Mouse (Mus musculus) MEL (cell line): ENCODE data around the gene Hsph1.

Experiments
- CTCF ChIP-seq, 3 experiments: IDR thresholded peaks in 2 of 3; conservative IDR thresholded peaks in 1 of 3; 2 replicates each; pipeline ENCODE4 v1.5.1; 2011 to 2012; ENCODE audit warnings: low read length in 3 of 3, low read depth in 2 of 3, mild to moderate bottlenecking in 2 of 3, improper control_type of control experiment in 1 of 3, inconsistent platforms in 1 of 3, mixed read lengths in 1 of 3, moderate library complexity in 1 of 3; ENCODE audit not compliant: control insufficient read depth in 1 of 3, insufficient read depth in 1 of 3, poor library complexity in 1 of 3, severe bottlenecking in 1 of 3
- ETS1 ChIP-seq: IDR thresholded peaks from 2 replicates; pipeline ENCODE4 v1.6.1; 2012; ENCODE audit warnings: low read depth, mild to moderate bottlenecking, inconsistent platforms, low read length, improper control_type of control experiment, moderate library complexity
- MAFK ChIP-seq: IDR thresholded peaks from 2 replicates; pipeline ENCODE4 v1.6.1; 2011; ENCODE audit warnings: low read depth, mild to moderate bottlenecking, low read length, improper control_type of control experiment, borderline replicate concordance
- MAX ChIP-seq: IDR thresholded peaks from 2 replicates; pipeline ENCODE4 v1.6.1; 2011; ENCODE audit warnings: low read length, improper control_type of control experiment
- MAZ ChIP-seq: IDR thresholded peaks from 2 replicates; pipeline ENCODE4 v1.6.1; 2012; ENCODE audit warnings: low read depth, mild to moderate bottlenecking, inconsistent platforms, low read length, improper control_type of control experiment
- POLR2A ChIP-seq, 2 experiments: IDR thresholded peaks; 2 replicates each; pipeline ENCODE4 v1.6.1; 2011 to 2012; ENCODE audit warnings: low read length in 2 of 2, mild to moderate bottlenecking in 2 of 2, control low read depth in 1 of 2, improper control_type of control experiment in 1 of 2, low read depth in 1 of 2, moderate library complexity in 1 of 2; ENCODE audit not compliant: control insufficient read depth in 1 of 2, insufficient read depth in 1 of 2, poor library complexity in 1 of 2
- RCOR1 ChIP-seq: IDR thresholded peaks from 2 replicates; pipeline ENCODE4 v1.6.1; 2012; ENCODE audit warnings: low read depth, mild to moderate bottlenecking, inconsistent platforms, low read length, improper control_type of control experiment
- SIN3A ChIP-seq: IDR thresholded peaks from 2 replicates; pipeline ENCODE4 v1.6.1; 2012; ENCODE audit warnings: low read length, improper control_type of control experiment, inconsistent platforms
- SMC3 ChIP-seq: IDR thresholded peaks from 2 replicates; pipeline ENCODE4 v1.6.1; 2011; ENCODE audit warnings: low read depth, low read length, improper control_type of control experiment
- TCF12 ChIP-seq: IDR thresholded peaks from 2 replicates; pipeline ENCODE4 v1.6.1; 2014; ENCODE audit warnings: low read depth, mild to moderate bottlenecking, inconsistent platforms, low read length, improper control_type of control experiment, moderate library complexity
- USF1 ChIP-seq: IDR thresholded peaks from 2 replicates; pipeline ENCODE4 v1.6.1; 2014; ENCODE audit warnings: low read depth, mild to moderate bottlenecking, inconsistent platforms, low read length, improper control_type of control experiment, moderate library complexity
- USF2 ChIP-seq, 2 experiments: IDR thresholded peaks; 2 replicates each; pipeline ENCODE4 v1.6.1; 2011 to 2012; ENCODE audit warnings: improper control_type of control experiment in 2 of 2, low read length in 2 of 2, borderline replicate concordance in 1 of 2, inconsistent platforms in 1 of 2, low read depth in 1 of 2, mild to moderate bottlenecking in 1 of 2; ENCODE audit not compliant: insufficient read depth in 1 of 2
- ZC3H11A ChIP-seq: IDR thresholded peaks from 2 replicates; pipeline ENCODE4 v1.6.1; 2012; ENCODE audit warnings: low read depth, mild to moderate bottlenecking, inconsistent platforms, low read length, improper control_type of control experiment
- ZNF384 ChIP-seq: IDR thresholded peaks from 2 replicates; pipeline ENCODE4 v1.6.1; 2012; ENCODE audit warnings: low read depth, mild to moderate bottlenecking, inconsistent platforms, low read length, improper control_type of control experiment

GRCm38 (mm10) chr5:149616817-149617216 lies 19.4 kb downstream of the Hsph1 start:
- TF ChIP-seq CTCF (IDR thresholded peaks at IDR 0.05 in 2 of 3, conservative IDR thresholded peaks at IDR 0.05 in 1 of 3; ENCODE audit: control insufficient read depth in 1 of 3, insufficient read depth in 1 of 3, low read depth in 2 of 3, low read length in 3 of 3, poor library complexity in 1 of 3, severe bottlenecking in 1 of 3) (no peak), USF1 (no peak), TCF12 (no peak), ZC3H11A (no peak), MAFK (no peak), SMC3 (no peak), SIN3A (no peak), RCOR1 (no peak), POLR2A (IDR thresholded peaks at IDR 0.05; ENCODE audit: control insufficient read depth in 1 of 2, insufficient read depth in 1 of 2, low read depth in 1 of 2, low read length in 2 of 2, poor library complexity in 1 of 2) (no peak), USF2 (IDR thresholded peaks at IDR 0.05; ENCODE audit: borderline replicate concordance in 1 of 2, insufficient read depth in 1 of 2, low read depth in 1 of 2, low read length in 2 of 2) (no peak), MAX (no peak), MAZ (no peak), ZNF384 (no peak), ETS1 (no peak)
